8 mouse cellular contexts compared by ENCODE assay signal in the genomic region with DNA sequence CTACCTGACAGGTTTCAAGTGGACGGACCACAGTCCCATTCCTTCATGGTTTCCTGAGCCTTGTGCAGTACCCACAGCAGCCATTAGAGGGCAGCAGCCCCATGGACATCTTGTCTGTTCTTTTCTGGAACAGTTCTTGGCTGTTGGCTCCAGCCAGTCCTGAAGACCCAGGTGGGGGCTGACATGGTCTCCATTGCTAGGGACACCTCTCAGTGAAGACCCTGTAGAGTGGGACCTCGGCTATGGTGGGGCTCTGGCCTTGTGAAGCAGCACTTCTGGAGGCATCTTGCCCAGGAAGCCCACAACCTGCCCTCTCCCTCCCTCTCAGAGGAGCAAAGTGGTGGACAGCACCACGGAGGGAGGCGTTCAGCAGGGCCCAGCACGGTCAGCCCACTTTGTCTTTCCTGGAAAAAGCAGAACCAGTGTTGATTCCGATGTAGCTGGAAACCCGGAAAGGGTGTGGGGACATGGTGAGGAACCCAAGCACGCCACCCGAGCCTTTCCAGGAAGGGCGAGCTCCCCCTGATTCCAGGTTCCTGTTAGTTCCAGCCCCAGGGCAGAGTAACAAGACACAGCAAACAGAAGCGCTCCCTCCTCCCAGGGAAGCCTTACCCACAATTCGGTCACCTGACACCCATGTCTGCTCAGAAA. TPM values are rescaled to one million over a fixed set of nuclear protein-coding genes. Genes with fewer than 3 reads are reported as not detected.
A peak's percentile ranks its signal among the peaks of the same experiment; 100 is the strongest.
DNase-seq lines count a peak whose midpoint lies in the region; ATAC-seq and TF ChIP-seq lines count a peak whose summit lies in the region.

No protein-coding gene starts in this region.

- H3K4me3 ChIP-seq in MEL (ENCODE audit: control insufficient read depth in 1 of 2, insufficient read depth in 1 of 2, low read depth in 2 of 2, low read length in 2 of 2), result no peak overlapping the region
- no peak overlapping the region for H3K4me3 ChIP-seq in hindbrain, embryonic 12.5 days

- TF ChIP-seq RAD21 in MEL (IDR thresholded peaks at IDR 0.05; ENCODE audit: low read depth, low read length), result peak; percentile 98

- peak; percentile 93 to 99 (median 98) for TF ChIP-seq CTCF in MEL (IDR thresholded peaks at IDR 0.05 in 2 of 3, conservative IDR thresholded peaks at IDR 0.05 in 1 of 3; ENCODE audit: control insufficient read depth in 1 of 3, insufficient read depth in 1 of 3, low read depth in 2 of 3, low read length in 3 of 3, poor library complexity in 1 of 3, severe bottlenecking in 1 of 3)

- H3K27ac ChIP-seq in MEL (ENCODE audit: control insufficient read depth, low read depth, low read length), result no peak overlapping the region
- peak overlapping the region; percentile 60 for H3K27ac ChIP-seq in hindbrain, embryonic 12.5 days

- H3K4me1 ChIP-seq in MEL (ENCODE audit: control insufficient read depth in 1 of 2, insufficient read depth in 2 of 2, low read length in 2 of 2), result no peaks in the 10 kb centered on the region
- peaks cover 21% of the 10 kb centered on the region for H3K4me1 ChIP-seq in hindbrain, embryonic 12.5 days

- TF ChIP-seq POLR2A in MEL (IDR thresholded peaks at IDR 0.05; ENCODE audit: control insufficient read depth in 1 of 2, insufficient read depth in 1 of 2, low read depth in 1 of 2, low read length in 2 of 2, poor library complexity in 1 of 2), result no peak

- ATAC-seq in hindbrain, embryonic 12.5 days (ENCODE audit: low FRiP score), result peak; percentile 59

- no peaks in the 10 kb centered on the region for H3K79me2 ChIP-seq in MEL (ENCODE audit: control insufficient read depth, insufficient read depth, low read length, poor library complexity)

- DNase-seq in MEL (ENCODE audit: low read depth, low spot score), result peak; percentile 72
- peak; percentile 93 for DNase-seq in cerebellum, adult 9-10 months
- DNase-seq in frontal cortex, postnatal 10 days (ENCODE audit: low spot score in 2 of 2), result peak; percentile 76 to 88
- peak; percentile 94 for DNase-seq in layer of hippocampus, postnatal 14 days (ENCODE audit: low spot score in 2 of 2)
- DNase-seq in lung, postnatal 14 days, result peak; percentile 97
- DNase-seq in ovary, postnatal 36 days (ENCODE audit: low spot score), result peak; percentile 84
- peak; percentile 86 for DNase-seq in thymus, postnatal 25 days

- H3K9me3 ChIP-seq in MEL (replicated peaks; ENCODE audit: insufficient read depth, low read length), result no peaks in the 10 kb centered on the region
- no peaks in the 10 kb centered on the region for H3K9me3 ChIP-seq in hindbrain, embryonic 12.5 days (replicated peaks)

- 37% methylated on average over 12 of the region's 12 CpGs for WGBS in hindbrain, embryonic 12.5 days

- no peaks in the 10 kb centered on the region for H3K27me3 ChIP-seq in MEL (ENCODE audit: control insufficient read depth in 1 of 2, insufficient read depth in 2 of 2, low read length in 2 of 2)
- H3K27me3 ChIP-seq in hindbrain, embryonic 12.5 days, result no peaks in the 10 kb centered on the region

- H3K9ac ChIP-seq in MEL (ENCODE audit: control insufficient read depth, low read depth, low read length, poor library complexity, severe bottlenecking), result no peak overlapping the region
- H3K9ac ChIP-seq in hindbrain, embryonic 12.5 days, result no peak overlapping the region

- H3K36me3 ChIP-seq in MEL (ENCODE audit: control insufficient read depth in 1 of 2, insufficient read depth in 2 of 2, low read length in 2 of 2), result no peaks in the 10 kb centered on the region; a peak in 1 of 4 replicates
- no peaks in the 10 kb centered on the region for H3K36me3 ChIP-seq in hindbrain, embryonic 12.5 days

- H3K4me2 ChIP-seq in hindbrain, embryonic 12.5 days (replicated peaks), result 0 out of 2 replicates have a peak overlapping the region, but pooled peaks have one; percentile 2

- no peak for TF ChIP-seq EP300 in MEL (IDR thresholded peaks at IDR 0.05; ENCODE audit: low read depth in 1 of 2, low read length in 2 of 2)

TF ChIP-seq in MEL, 35 proteins besides CTCF, POLR2A, EP300 and RAD21:
- TF ChIP-seq USF1 (IDR thresholded peaks at IDR 0.05; ENCODE audit: low read depth, low read length) (no peak; the same call in 1 of the 2 replicates), SMC3 (IDR thresholded peaks at IDR 0.05; ENCODE audit: low read depth, low read length) (peak; percentile 93), MXI1 (IDR thresholded peaks at IDR 0.05; ENCODE audit: low read depth, low read length) (no peak), GABPA (IDR thresholded peaks at IDR 0.05; ENCODE audit: low read depth, low read length) (no peak), ZNF384 (IDR thresholded peaks at IDR 0.05; ENCODE audit: low read depth, low read length) (no peak), BHLHE40 (IDR thresholded peaks at IDR 0.05; ENCODE audit: borderline replicate concordance, low read depth, low read length) (no peak), HCFC1 (IDR thresholded peaks at IDR 0.05; ENCODE audit: low read depth, low read length) (no peak), ZC3H11A (IDR thresholded peaks at IDR 0.05; ENCODE audit: low read depth, low read length) (peak; percentile 96), MYC (IDR thresholded peaks at IDR 0.05; ENCODE audit: low read depth, low read length) (no peak), NELFE (IDR thresholded peaks at IDR 0.05; ENCODE audit: low read depth, low read length) (no peak), SIN3A (IDR thresholded peaks at IDR 0.05; ENCODE audit: low read length) (peak; percentile 49; the same call in 1 of the 2 replicates), MAZ (IDR thresholded peaks at IDR 0.05; ENCODE audit: low read depth, low read length) (peak; percentile 50; the same call in 1 of the 2 replicates), TCF12 (IDR thresholded peaks at IDR 0.05; ENCODE audit: low read depth, low read length) (no peak), ELF1 (IDR thresholded peaks at IDR 0.05; ENCODE audit: low read depth, low read length) (no peak), ZMIZ1 (IDR thresholded peaks at IDR 0.05; ENCODE audit: low read depth, low read length) (no peak), GATA1 (IDR thresholded peaks at IDR 0.05; ENCODE audit: low read depth, low read length) (no peak), POLR2AphosphoS2 (IDR thresholded peaks at IDR 0.05; ENCODE audit: low read length) (no peak), NRF1 (IDR thresholded peaks at IDR 0.05; ENCODE audit: insufficient read depth, low read depth, low read length, poor library complexity, severe bottlenecking) (no peak), KAT2A (conservative IDR thresholded peaks at IDR 0.05; ENCODE audit: low read depth, low read length) (no peak)
TF ChIP-seq in MEL: peak in this region for 4.

RNA-seq across cellular contexts. Expression of gene Cyp2w1, which starts 12.0 kb away (rescaled TPM):
- total RNA-seq in MEL (2012; rRNA removed), result not detected in 2 replicates
- polyA plus RNA-seq in MEL (2012; ENCODE audit: insufficient read depth in 1 of 2, insufficient read length in 2 of 2, low read depth in 1 of 2, low replicate concordance in 2 of 2, missing spikeins in 1 of 2), result not detected
- polyA plus RNA-seq in hindbrain, embryonic 12.5 days (2016; fragmentation: Nextera tagmentation; extraction: Ambion mirVana), result 0.41 and 0.46 TPM in 2 replicates
- not detected for total RNA-seq in layer of hippocampus, postnatal 14 days (2021)

RNA-seq across cellular contexts. Expression of gene Gpr146, which starts 13.1 kb away (rescaled TPM):
- 0.92 and 2.1 TPM in 2 replicates for total RNA-seq in MEL (2012; rRNA removed)
- 1 to 10 TPM in 1 of 2 experiments, not detected in 1; 4.5 TPM for polyA plus RNA-seq in MEL (2012; ENCODE audit: insufficient read depth in 1 of 2, insufficient read length in 2 of 2, low read depth in 1 of 2, low replicate concordance in 2 of 2, missing spikeins in 1 of 2)
- polyA plus RNA-seq in hindbrain, embryonic 12.5 days (2016; fragmentation: Nextera tagmentation; extraction: Ambion mirVana), result 1.8 and 2.4 TPM in 2 replicates
- total RNA-seq in layer of hippocampus, postnatal 14 days (2021), result 10 to 100 TPM; 10.1 to 11.8 TPM

RNA-seq across cellular contexts. Expression of gene Cox19, which starts 13.2 kb away (rescaled TPM):
- 49.1 and 53.0 TPM in 2 replicates for total RNA-seq in MEL (2012; rRNA removed)
- 10 to 100 TPM in 1 of 2 experiments, not detected in 1; 73.2 TPM for polyA plus RNA-seq in MEL (2012; ENCODE audit: insufficient read depth in 1 of 2, insufficient read length in 2 of 2, low read depth in 1 of 2, low replicate concordance in 2 of 2, missing spikeins in 1 of 2)
- 107 and 117 TPM in 2 replicates for polyA plus RNA-seq in hindbrain, embryonic 12.5 days (2016; fragmentation: Nextera tagmentation; extraction: Ambion mirVana)
- total RNA-seq in layer of hippocampus, postnatal 14 days (2021), result 10 to 100 TPM; 73.6 to 79.4 TPM

RNA-seq across cellular contexts. Expression of gene Adap1, which starts 39.0 kb away (rescaled TPM):
- total RNA-seq in MEL (2012; rRNA removed), result 38.3 and 52.9 TPM in 2 replicates
- polyA plus RNA-seq in MEL (2012; ENCODE audit: insufficient read depth in 1 of 2, insufficient read length in 2 of 2, low read depth in 1 of 2, low replicate concordance in 2 of 2, missing spikeins in 1 of 2), result 10 to 100 TPM in 1 of 2 experiments, not detected in 1; 59.8 TPM
- 13.1 and 13.7 TPM in 2 replicates for polyA plus RNA-seq in hindbrain, embryonic 12.5 days (2016; fragmentation: Nextera tagmentation; extraction: Ambion mirVana)
- 100 to 1,000 TPM; 263 to 264 TPM for total RNA-seq in layer of hippocampus, postnatal 14 days (2021)

RNA-seq across cellular contexts. Expression of gene C130050O18Rik, which starts 40.7 kb away (rescaled TPM):
- total RNA-seq in MEL (2012; rRNA removed), result 0.10 and 0.12 TPM in 2 replicates
- polyA plus RNA-seq in MEL (2012; ENCODE audit: insufficient read depth in 1 of 2, insufficient read length in 2 of 2, low read depth in 1 of 2, low replicate concordance in 2 of 2, missing spikeins in 1 of 2), result under 1 TPM in 1 of 2 experiments, not detected in 1; 0.21 TPM
- 0.45 and 0.90 TPM in 2 replicates for polyA plus RNA-seq in hindbrain, embryonic 12.5 days (2016; fragmentation: Nextera tagmentation; extraction: Ambion mirVana)
- under 1 TPM; 0.17 to 0.21 TPM for total RNA-seq in layer of hippocampus, postnatal 14 days (2021)
